Comparison of ENCODE assay signal across 11 mouse cellular contexts in genomic region chr4:150712856-150713255, GRCm38 (mm10).
DNase-seq lines count a peak whose midpoint lies in the region; ATAC-seq lines count a peak whose summit lies in the region.
"Had no signal": no experiment of that assay in that cellular context is flagged by ENCODE, and none has a peak within 500 bp of the region (broad histone marks: within the 10 kb centered on the region; RNA-seq: fewer than 3 reads in every experiment).

No protein-coding gene starts in this region.

- H3K36me3 ChIP-seq in kidney, embryonic 15.5 days, result no peaks in the 10 kb centered on the region
- H3K36me3 ChIP-seq in embryonic facial prominence, embryonic 14.5 days (ENCODE audit: control insufficient read depth, insufficient read depth, low read length), result no peaks in the 10 kb centered on the region
- H3K36me3 ChIP-seq: limb, embryonic 13.5 days had no signal

- H3K9ac ChIP-seq in kidney, embryonic 15.5 days, result no peak overlapping the region
- no peak overlapping the region for H3K9ac ChIP-seq in embryonic facial prominence, embryonic 14.5 days (ENCODE audit: low read depth, low read length)
- H3K9ac ChIP-seq: limb, embryonic 13.5 days had no signal

- 56% methylated on average over 10 of the region's 10 CpGs for WGBS in kidney, embryonic 15.5 days
- 36% methylated on average over 10 of the region's 10 CpGs for WGBS in embryonic facial prominence, embryonic 14.5 days

- intact Hi-C loops in left cerebral cortex, postnatal 36 days (cut with DNase I), result no loop called here

- 0 out of 2 replicates have a peak overlapping the region, but pooled peaks have one; percentile 52 for H3K27ac ChIP-seq in kidney, embryonic 15.5 days
- peak overlapping the region; percentile 73 for H3K27ac ChIP-seq in brown adipose tissue, adult 24 weeks (replicated peaks; ENCODE audit: low read depth, low read length)
- peak overlapping the region; percentile 52; the same call in 1 of the 2 replicates for H3K27ac ChIP-seq in embryonic facial prominence, embryonic 14.5 days (replicated peaks; ENCODE audit: low read depth, low read length)
- H3K27ac ChIP-seq: limb, embryonic 13.5 days had no signal

- H3K4me2 ChIP-seq in kidney, embryonic 15.5 days, result no peak overlapping the region
- no peak overlapping the region for H3K4me2 ChIP-seq in embryonic facial prominence, embryonic 14.5 days (ENCODE audit: low read depth, low read length)
- H3K4me2 ChIP-seq: limb, embryonic 13.5 days had no signal

- no peaks in the 10 kb centered on the region for H3K27me3 ChIP-seq in kidney, embryonic 15.5 days
- H3K27me3 ChIP-seq in embryonic facial prominence, embryonic 14.5 days (replicated peaks; ENCODE audit: control insufficient read depth, insufficient read depth, low read length), result no peaks in the 10 kb centered on the region
- H3K27me3 ChIP-seq: limb, embryonic 13.5 days had no signal

- H3K4me1 ChIP-seq in kidney, embryonic 15.5 days, result peaks cover 41% of the 10 kb centered on the region
- peaks cover 7% of the 10 kb centered on the region; the same call in 1 of the 2 replicates for H3K4me1 ChIP-seq in brown adipose tissue, adult 24 weeks (ENCODE audit: control insufficient read depth, insufficient read depth, insufficient read length, low read length)
- no peaks in the 10 kb centered on the region for H3K4me1 ChIP-seq in embryonic facial prominence, embryonic 14.5 days (ENCODE audit: control insufficient read depth, insufficient read depth, low read length)

- no peaks in the 10 kb centered on the region for H3K9me3 ChIP-seq in kidney, embryonic 15.5 days (replicated peaks)
- no peaks in the 10 kb centered on the region for H3K9me3 ChIP-seq in embryonic facial prominence, embryonic 14.5 days (ENCODE audit: control insufficient read depth, low read length)
- H3K9me3 ChIP-seq: limb, embryonic 13.5 days had no signal

- ATAC-seq in kidney, embryonic 15.5 days (replicated peaks; ENCODE audit: low FRiP score), result no peak
- ATAC-seq in embryonic facial prominence, embryonic 14.5 days (ENCODE audit: low read depth), result no peak

- no peak overlapping the region for H3K4me3 ChIP-seq in kidney, embryonic 15.5 days (replicated peaks)
- no peak overlapping the region for H3K4me3 ChIP-seq in brown adipose tissue, adult 24 weeks (ENCODE audit: insufficient read depth, low read depth, low read length)
- H3K4me3 ChIP-seq in embryonic facial prominence, embryonic 14.5 days (ENCODE audit: low read depth, low read length), result no peak overlapping the region
- H3K4me3 ChIP-seq: erythroblast, embryonic 14.5 days; limb, embryonic 13.5 days had no signal

- no peak for DNase-seq in kidney, postnatal 10 days
- DNase-seq in embryonic facial prominence, embryonic 14.5 days (ENCODE audit: low spot score), result no peak
- DNase-seq in heart, postnatal 4 days, result peak; percentile 38
- no peak for DNase-seq in left cerebral cortex, postnatal 36 days (ENCODE audit: low spot score in 2 of 2)
- no peak for DNase-seq in spleen, postnatal 36 days (ENCODE audit: low spot score in 2 of 2)
- DNase-seq: cerebellum, postnatal 14 days; thymus, postnatal 25 days had no signal
